Mouse (Mus musculus): ENCODE data around the gene Jazf1. TPM values are rescaled to one million over a fixed set of nuclear protein-coding genes. Genes with fewer than 3 reads are reported as not detected.
A peak's percentile ranks its signal among the peaks of the same experiment; 100 is the strongest.

Gene Jazf1
- polyA plus RNA-seq, 1 experiment from 2014 or later: 6.1 TPM

DNA sequence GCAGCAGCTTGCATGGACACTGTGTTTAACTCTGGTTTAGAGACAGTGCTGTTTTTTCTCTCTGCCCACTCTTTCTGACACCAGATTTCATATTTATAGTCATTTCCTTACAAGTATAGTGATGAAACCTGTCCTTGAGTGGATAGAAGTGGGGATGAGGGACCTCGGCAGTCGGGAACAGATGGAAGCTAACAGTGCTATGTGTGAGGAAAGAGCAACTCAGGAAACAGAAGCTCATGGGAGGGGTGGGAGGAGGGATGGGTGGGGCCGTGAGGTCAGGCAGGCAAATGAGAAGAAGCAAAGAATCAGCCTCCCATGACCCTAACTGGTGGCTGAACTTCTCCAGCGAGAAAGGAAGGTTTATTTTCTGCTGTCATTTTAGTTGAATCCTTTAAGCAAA lies 191.3 kb downstream of the Jazf1 start:
- Histone ChIP-seq H3K27ac (no peak overlapping the region), H3K36me3 (no peaks in the 10 kb centered on the region), H3K27me3 (ENCODE audit: insufficient read depth, poor library complexity, severe bottlenecking) (no peaks in the 10 kb centered on the region), H3K4me1 (replicated peaks) (no peaks in the 10 kb centered on the region), H3K9me3 (peaks cover 5% of the 10 kb centered on the region; the same call in 1 of the 2 replicates), H3K4me3 (no peak overlapping the region)
- no peak for DNase-seq (ENCODE audit: low spot score)
- WGBS: 42% methylated on average over 4 of the region's 4 CpGs

DNA sequence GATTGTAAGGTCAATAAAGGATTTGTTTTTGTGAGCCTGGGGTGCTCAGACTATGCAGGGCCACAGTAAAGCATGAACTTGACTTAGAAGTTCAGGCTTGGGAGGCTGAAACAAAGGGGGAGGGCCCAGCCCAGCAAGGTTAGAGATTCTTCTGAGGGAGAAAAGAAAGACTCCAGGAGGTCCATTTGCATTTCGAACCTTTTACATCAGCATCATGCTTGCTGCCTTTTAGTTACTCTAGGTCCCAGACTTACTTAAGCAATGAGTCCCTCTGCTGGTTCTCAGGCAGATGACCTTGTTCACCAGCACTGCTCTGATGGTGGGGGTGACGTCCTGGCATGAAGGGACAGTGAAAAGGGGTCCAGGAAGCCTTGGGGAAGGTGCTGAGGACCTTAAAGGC lies 197.1 kb downstream of the Jazf1 start:
- Histone ChIP-seq H3K4me3 (no peak overlapping the region), H3K27ac (no peak overlapping the region), H3K36me3 (no peaks in the 10 kb centered on the region), H3K9me3 (no peaks in the 10 kb centered on the region), H3K4me1 (replicated peaks) (peaks cover 14% of the 10 kb centered on the region), H3K27me3 (ENCODE audit: insufficient read depth, poor library complexity, severe bottlenecking) (no peaks in the 10 kb centered on the region)
- no peak for DNase-seq (ENCODE audit: low spot score)
- 11% methylated on average over 2 of the region's 2 CpGs for whole genome bisulfite sequencing

DNA sequence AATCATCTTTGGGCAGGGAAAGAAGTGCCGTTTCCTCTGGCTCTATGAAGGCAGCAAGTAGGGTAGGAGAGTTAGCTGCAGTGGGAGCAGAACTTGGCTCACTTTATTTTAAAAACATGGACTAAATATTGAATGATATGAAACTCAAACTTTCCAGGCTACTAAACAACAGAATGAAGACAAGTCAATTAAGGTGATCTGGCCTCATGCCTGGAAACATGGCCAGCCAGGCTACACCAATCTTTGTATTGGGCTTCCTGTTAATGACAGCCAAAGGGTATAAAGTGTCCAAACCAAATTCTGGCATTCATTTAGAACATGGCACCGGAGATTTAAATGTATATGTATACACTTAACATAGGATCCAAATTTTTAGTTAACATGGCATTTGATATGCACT lies 199.2 kb downstream of the Jazf1 start:
- Histone ChIP-seq H3K27me3 (ENCODE audit: insufficient read depth, poor library complexity, severe bottlenecking) (no peaks in the 10 kb centered on the region), H3K36me3 (no peaks in the 10 kb centered on the region), H3K4me1 (replicated peaks) (peaks cover 18% of the 10 kb centered on the region), H3K4me3 (no peak overlapping the region), H3K27ac (no peak overlapping the region), H3K9me3 (no peaks in the 10 kb centered on the region)
- 94% methylated on average over 2 of the region's 2 CpGs for WGBS
- no peak for DNase-seq (ENCODE audit: low spot score)

DNA sequence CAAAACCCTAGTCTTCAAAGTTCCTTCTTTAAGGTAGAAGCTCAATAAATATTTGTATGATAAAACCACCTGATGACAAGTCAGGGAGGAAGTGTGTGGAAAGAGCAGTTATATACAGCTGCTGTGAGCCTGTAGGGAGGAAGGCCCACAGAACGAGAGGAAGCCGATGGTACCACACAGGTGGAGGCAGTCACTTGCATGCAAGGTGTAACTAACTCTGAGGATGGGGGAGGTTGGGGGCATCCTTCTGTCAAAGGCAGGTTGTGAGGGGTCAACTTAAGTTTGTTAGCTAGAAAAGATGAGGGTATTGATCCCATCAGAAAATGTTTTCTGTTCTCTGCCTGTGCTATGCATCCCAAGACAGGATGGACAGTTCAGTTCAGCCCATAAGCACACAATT lies 200.1 kb downstream of the Jazf1 start:
- 86% methylated on average over 2 of the region's 2 CpGs for WGBS
- no peaks in the 10 kb centered on the region for H3K36me3 ChIP-seq
- peaks cover 18% of the 10 kb centered on the region for H3K4me1 ChIP-seq (replicated peaks)
- no peak overlapping the region for H3K4me3 ChIP-seq
- DNase-seq (ENCODE audit: low spot score): no peak
- no peaks in the 10 kb centered on the region for H3K27me3 ChIP-seq (ENCODE audit: insufficient read depth, poor library complexity, severe bottlenecking)
- H3K9me3 ChIP-seq: no peaks in the 10 kb centered on the region
- H3K27ac ChIP-seq: no peak overlapping the region

DNA sequence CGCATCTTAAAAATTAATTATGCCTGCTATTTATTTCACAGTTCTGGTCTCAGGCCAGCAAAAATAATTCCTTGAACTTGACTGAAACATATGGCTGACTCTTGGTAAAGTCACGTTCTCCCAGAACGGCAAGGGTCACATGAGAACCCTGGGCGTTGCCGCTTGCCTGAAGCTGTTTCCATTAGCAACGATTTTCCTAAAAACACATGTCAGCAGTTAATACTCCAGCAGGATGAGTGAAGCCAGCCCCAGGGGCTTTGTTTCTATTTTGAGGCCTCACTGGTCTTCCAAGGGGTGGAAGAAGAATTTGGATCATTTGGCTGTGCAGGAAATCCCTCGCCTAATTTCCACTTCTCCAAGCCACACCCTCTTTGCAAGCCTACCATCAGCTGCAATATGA lies 206.5 kb downstream of the Jazf1 start:
- Histone ChIP-seq H3K27me3 (ENCODE audit: insufficient read depth, poor library complexity, severe bottlenecking) (no peaks in the 10 kb centered on the region), H3K9me3 (no peaks in the 10 kb centered on the region), H3K36me3 (no peaks in the 10 kb centered on the region), H3K4me3 (no peak overlapping the region), H3K4me1 (replicated peaks) (peaks cover 58% of the 10 kb centered on the region), H3K27ac (no peak overlapping the region)
- WGBS: 54% methylated on average over 7 of the region's 7 CpGs
- peak; percentile 44 for DNase-seq (ENCODE audit: low spot score)

DNA sequence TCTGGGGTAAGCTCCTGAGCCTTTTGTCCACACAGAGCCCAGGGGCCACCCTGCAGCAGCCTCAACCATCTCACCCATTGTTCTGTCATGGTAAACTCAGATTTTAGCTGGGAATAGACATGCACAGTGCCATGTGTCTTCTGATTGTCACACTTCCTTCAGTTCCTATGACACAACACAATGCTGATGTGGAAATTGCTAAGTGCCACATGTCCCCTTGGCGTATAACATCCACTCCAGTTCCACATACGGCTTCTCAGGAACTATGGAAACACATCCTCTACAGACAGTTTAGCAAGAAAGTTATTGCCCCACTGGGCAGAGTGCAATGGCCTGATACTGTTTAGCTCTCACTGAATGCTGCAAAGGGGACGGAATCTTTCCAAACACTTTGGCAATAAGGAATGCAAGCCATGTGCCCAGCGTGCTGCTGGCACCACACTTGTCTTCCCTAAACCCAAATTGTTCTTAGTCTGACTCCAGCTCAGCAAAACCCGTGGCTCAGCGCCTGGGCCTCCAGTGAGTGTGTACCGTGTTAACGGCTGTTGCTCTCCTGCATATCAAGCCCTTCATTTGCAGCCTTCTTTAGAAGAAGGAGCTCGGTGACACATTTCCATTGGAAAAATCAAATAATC lies 207.1 kb downstream of the Jazf1 start:
- DNase-seq (ENCODE audit: low spot score): no peak
- Histone ChIP-seq H3K4me1 (replicated peaks) (peaks cover 60% of the 10 kb centered on the region), H3K27me3 (ENCODE audit: insufficient read depth, poor library complexity, severe bottlenecking) (no peaks in the 10 kb centered on the region), H3K4me3 (no peak overlapping the region), H3K27ac (peak overlapping the region; percentile 70), H3K36me3 (no peaks in the 10 kb centered on the region), H3K9me3 (no peaks in the 10 kb centered on the region)
- WGBS: 80% methylated on average over 9 of the region's 9 CpGs

DNA sequence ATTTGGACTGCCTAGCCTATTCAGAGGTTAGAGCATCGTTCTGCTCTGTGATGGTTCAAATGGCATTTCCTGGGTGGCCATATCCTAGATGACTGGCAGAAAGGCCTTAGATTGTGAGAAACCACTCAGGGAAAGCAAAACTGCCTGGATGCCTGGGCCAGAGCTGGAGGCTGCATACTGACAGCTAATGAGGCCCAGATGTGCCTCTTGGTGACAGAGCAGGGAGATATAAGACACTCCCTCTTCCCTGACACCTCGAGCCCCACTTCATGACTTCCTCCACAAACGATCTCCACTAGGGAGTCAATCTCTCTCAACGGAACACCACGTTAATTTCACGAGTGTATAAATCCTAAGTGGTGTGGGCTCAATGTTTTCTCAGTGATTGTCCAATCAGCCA lies 207.7 kb downstream of the Jazf1 start:
- H3K27ac ChIP-seq: peak overlapping the region; percentile 70
- H3K36me3 ChIP-seq: no peaks in the 10 kb centered on the region
- H3K4me3 ChIP-seq: no peak overlapping the region
- 70% methylated on average over 6 of the region's 6 CpGs for WGBS
- peaks cover 60% of the 10 kb centered on the region for H3K4me1 ChIP-seq (replicated peaks)
- no peaks in the 10 kb centered on the region for H3K27me3 ChIP-seq (ENCODE audit: insufficient read depth, poor library complexity, severe bottlenecking)
- H3K9me3 ChIP-seq: no peaks in the 10 kb centered on the region
- DNase-seq (ENCODE audit: low spot score): peak; percentile 38

DNA sequence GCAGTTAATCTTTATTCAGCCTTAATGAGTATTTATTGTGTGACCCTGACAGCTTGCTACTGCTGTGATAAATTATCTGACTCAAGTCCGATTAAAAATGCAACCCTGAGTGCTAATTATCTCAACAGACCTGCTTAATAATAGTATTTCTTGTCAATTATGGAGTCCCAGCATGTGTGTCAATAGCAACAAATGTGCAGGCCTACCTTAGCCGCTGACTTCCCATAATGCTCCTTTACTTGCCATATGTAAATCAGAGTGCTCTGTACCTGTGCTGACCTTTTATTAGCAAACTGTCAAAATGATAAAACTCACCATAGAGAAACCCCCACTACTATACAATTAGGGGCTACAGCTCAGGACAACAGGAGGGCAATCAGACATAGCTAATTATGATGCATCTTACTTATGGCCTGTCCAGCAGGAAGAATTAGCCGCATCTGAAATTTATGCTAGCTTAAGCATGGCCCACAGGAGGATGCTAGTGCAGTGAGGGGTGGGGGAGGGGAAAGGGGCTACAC lies 209.5 kb downstream of the Jazf1 start:
- no peak overlapping the region for H3K4me3 ChIP-seq
- H3K27me3 ChIP-seq (ENCODE audit: insufficient read depth, poor library complexity, severe bottlenecking): no peaks in the 10 kb centered on the region
- H3K9me3 ChIP-seq: no peaks in the 10 kb centered on the region
- peaks cover 64% of the 10 kb centered on the region for H3K4me1 ChIP-seq (replicated peaks)
- no peak for DNase-seq (ENCODE audit: low spot score)
- no peak overlapping the region for H3K27ac ChIP-seq
- WGBS: 75% methylated on average over 3 of the region's 3 CpGs
- no peaks in the 10 kb centered on the region for H3K36me3 ChIP-seq

DNA sequence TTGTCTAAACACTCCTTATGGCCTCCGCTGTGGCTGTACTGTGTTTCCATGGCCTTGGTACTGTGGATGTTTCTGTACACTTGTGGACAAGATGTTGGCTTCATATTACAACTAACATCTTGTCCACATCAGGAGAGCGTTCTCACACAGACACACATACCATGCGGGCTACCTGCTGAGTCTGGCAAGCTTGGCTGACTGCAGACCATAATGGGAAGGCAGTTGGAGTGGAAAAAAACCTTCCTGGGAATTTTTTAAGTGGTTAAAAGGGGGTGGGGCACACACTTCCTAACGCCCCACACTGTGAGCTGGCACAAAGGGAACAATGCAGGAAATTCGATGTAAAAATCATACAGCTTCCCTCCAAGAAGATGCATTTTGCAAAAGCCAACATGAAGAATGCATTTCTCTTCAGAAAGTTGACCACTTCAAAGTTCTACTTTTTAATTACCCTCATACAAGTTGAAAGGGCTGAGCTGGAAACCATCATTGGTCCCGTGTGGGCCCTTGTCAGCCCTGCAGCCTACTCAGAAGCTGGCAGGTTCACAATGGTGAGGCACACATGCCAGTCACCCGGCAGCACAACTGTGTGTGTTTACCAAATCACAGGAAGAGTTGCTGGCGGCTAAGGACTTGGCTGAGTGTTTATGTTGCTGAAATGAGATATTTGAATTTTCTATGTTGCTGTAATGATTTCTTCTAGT lies 215.9 kb downstream of the Jazf1 start:
- no peak overlapping the region for H3K4me3 ChIP-seq
- peak overlapping the region; percentile 77 for H3K27ac ChIP-seq
- no peak for DNase-seq (ENCODE audit: low spot score)
- H3K27me3 ChIP-seq (ENCODE audit: insufficient read depth, poor library complexity, severe bottlenecking): no peaks in the 10 kb centered on the region
- WGBS: 38% methylated on average over 8 of the region's 8 CpGs
- H3K4me1 ChIP-seq (replicated peaks): peaks cover 35% of the 10 kb centered on the region
- no peaks in the 10 kb centered on the region for H3K36me3 ChIP-seq
- H3K9me3 ChIP-seq: no peaks in the 10 kb centered on the region

DNA sequence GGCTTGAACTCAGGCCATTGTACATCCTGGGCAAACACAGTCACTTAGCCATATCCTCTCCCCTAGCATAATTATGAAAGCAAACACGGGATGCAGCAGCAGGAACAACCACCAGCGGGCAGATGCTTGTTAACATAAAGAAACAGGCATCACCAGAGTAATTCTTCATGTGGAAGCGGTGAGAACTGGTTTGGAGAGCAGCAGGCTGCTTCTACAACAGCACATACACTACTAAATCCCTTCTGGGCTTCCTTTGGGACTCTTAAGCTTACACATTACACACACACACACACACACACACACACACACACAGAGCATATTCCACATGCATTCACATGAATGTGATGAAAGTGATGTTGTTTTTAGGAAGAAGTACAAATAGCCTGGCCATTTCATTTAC lies 216.5 kb downstream of the Jazf1 start:
- DNase-seq (ENCODE audit: low spot score): no peak
- Histone ChIP-seq H3K4me3 (no peak overlapping the region), H3K27ac (peak overlapping the region; percentile 77), H3K36me3 (no peaks in the 10 kb centered on the region), H3K4me1 (replicated peaks) (peaks cover 30% of the 10 kb centered on the region), H3K9me3 (no peaks in the 10 kb centered on the region), H3K27me3 (ENCODE audit: insufficient read depth, poor library complexity, severe bottlenecking) (no peaks in the 10 kb centered on the region)
- WGBS: 52% methylated on average over 3 of the region's 3 CpGs

DNA sequence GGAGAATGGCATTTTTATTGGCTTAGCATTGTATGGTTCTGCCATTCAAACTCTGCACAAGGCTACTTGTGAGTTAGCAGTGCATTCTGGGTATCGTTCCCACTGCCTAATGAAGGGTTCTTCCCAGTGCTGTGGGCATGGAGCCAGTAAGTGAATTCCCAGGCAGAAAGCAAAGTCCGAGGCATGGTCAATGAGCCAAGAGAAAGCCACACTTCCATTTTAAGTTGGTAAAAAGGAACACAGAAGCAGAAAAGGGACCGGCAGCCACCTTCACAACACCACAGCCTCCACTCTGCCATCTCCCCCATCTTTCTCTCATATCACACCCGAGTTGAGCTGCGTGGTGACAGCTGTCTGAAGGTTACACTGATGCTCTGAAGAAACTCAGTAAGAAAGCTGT lies 217.4 kb downstream of the Jazf1 start:
- Histone ChIP-seq H3K36me3 (no peaks in the 10 kb centered on the region), H3K9me3 (no peaks in the 10 kb centered on the region), H3K27ac (peak overlapping the region; percentile 69), H3K4me3 (no peak overlapping the region), H3K27me3 (ENCODE audit: insufficient read depth, poor library complexity, severe bottlenecking) (no peaks in the 10 kb centered on the region), H3K4me1 (replicated peaks) (peaks cover 27% of the 10 kb centered on the region)
- 86% methylated on average over 5 of the region's 5 CpGs for WGBS
- DNase-seq (ENCODE audit: low spot score): no peak

DNA sequence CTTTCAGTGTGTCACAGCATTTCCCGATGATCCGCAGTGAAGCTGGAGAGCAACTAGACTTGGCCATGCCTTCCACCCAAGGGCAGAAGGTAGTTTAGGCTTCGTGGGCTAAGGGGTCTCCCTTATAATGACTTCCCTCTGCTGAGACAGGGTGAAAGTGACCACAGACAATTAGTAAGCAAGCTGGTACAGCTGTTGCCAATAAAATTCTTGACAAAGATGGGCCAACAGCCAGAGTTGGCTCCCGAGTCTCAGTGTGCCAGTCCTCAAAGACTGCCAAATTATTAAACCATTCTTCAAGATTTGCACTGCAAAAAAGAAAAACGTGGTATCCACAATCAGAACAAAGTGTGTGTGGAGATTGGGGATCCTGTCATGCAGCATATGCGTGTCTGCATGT lies 220.2 kb downstream of the Jazf1 start:
- no peak for DNase-seq (ENCODE audit: low spot score)
- Histone ChIP-seq H3K9me3 (no peaks in the 10 kb centered on the region), H3K4me3 (no peak overlapping the region), H3K4me1 (replicated peaks) (peaks cover 19% of the 10 kb centered on the region), H3K27me3 (ENCODE audit: insufficient read depth, poor library complexity, severe bottlenecking) (no peaks in the 10 kb centered on the region), H3K36me3 (no peaks in the 10 kb centered on the region), H3K27ac (no peak overlapping the region)
- 80% methylated on average over 6 of the region's 6 CpGs for WGBS

DNA sequence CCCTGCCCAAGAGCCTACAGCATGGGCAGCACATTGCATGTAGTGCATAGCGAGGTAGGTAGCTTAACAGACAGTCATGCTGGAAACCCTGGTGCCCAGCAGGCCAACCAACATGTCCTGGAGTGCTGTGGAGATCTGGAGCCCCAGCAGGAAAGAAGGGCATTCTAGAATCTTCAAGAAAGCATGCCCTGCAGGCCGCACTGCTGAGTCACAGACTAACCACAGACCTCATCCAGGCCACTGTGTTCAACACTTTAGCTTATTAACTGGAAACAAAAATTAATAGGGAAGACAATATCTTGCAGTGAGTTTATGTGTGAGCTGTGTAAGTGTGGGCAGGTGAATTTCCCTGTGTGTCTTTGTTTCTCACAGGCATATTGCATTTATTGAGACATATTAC lies 222.1 kb downstream of the Jazf1 start:
- no peaks in the 10 kb centered on the region for H3K36me3 ChIP-seq
- no peak overlapping the region for H3K27ac ChIP-seq
- 90% methylated on average over 2 of the region's 2 CpGs for WGBS
- H3K27me3 ChIP-seq (ENCODE audit: insufficient read depth, poor library complexity, severe bottlenecking): no peaks in the 10 kb centered on the region
- peaks cover 5% of the 10 kb centered on the region for H3K4me1 ChIP-seq (replicated peaks)
- H3K9me3 ChIP-seq: no peaks in the 10 kb centered on the region
- no peak overlapping the region for H3K4me3 ChIP-seq
- DNase-seq (ENCODE audit: low spot score): no peak

Measured in hindbrain, embryonic 10.5 days (tissue).